Mouse (Mus musculus): ENCODE measurements at regions not wholly inside any gene's neighbourhood (a gene's known extent, or its start where the extent isn't known, plus 50 kb on each side); places are given as distances from the start of the nearest gene placed in this dataset.
"Not testable (repeated sequence)": the region's sequence is repeated elsewhere in the genome, so short reads cannot be mapped to it uniquely, and the experiment has no call there.

DNA sequence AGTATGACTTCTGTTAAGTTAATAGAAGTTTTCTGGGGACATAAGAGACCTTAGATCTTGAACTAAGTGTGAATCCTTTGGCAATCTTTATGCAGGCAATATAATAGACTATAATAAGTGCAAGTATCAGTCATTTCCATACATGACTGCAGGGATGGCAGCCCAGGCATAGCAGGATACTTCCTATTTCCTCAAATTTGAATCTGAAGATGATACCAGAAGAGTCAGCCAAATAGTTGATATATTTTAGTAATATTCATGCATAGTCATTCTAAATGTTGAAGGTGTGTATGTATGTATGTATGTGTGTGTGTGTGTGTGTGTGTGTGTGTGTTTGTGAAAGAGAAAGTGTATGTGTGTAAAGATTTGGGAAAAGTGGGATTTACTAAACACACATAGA, 64.3 kb downstream of the Prl2c2 start:
- not testable (repeated sequence) for H3K4me3 ChIP-seq (ENCODE audit: low read depth, low read length); H3K9me3 ChIP-seq (replicated peaks); DNase-seq (ENCODE audit: low spot score); ATAC-seq (ENCODE audit: extremely low read depth, insufficient number of reproducible peaks, low FRiP score, poor library complexity, severe bottlenecking); H3K27me3 ChIP-seq (ENCODE audit: insufficient read depth, low read length); H3K4me1 ChIP-seq (ENCODE audit: insufficient read depth, low read depth, low read length); H3K36me3 ChIP-seq (replicated peaks)

DNA sequence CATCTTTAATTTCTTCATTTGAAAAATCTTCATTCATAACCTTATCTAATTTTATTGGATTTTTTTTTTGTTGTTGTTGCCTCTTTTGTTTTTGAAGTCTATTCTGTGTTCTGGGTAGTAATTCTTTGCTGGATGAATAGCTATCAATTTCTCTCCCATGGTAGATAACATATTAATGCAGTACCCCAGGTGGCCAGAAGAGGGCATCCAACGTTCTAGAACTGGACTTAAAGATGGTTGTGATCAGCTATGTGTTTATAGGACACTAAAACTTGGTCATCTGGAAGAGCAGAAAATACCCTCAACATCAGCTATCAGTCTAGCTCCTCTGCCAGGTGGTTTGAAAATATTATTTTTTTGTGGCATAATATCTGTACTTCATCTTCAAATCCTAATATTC, 70.1 kb downstream of the Prl2c2 start:
- not testable (repeated sequence) for H3K9me3 ChIP-seq (replicated peaks); H3K36me3 ChIP-seq (replicated peaks); DNase-seq (ENCODE audit: low spot score); H3K27me3 ChIP-seq (ENCODE audit: insufficient read depth, low read length); H3K4me3 ChIP-seq (ENCODE audit: low read depth, low read length); H3K4me1 ChIP-seq (ENCODE audit: insufficient read depth, low read depth, low read length)
- TF ChIP-seq CTCF (IDR thresholded peaks at IDR 0.05; ENCODE audit: low read depth, low read length) = peak; percentile 79
- ATAC-seq (ENCODE audit: extremely low read depth, insufficient number of reproducible peaks, low FRiP score, poor library complexity, severe bottlenecking) = peak; percentile 51; the same call in 1 of the 2 replicates

DNA sequence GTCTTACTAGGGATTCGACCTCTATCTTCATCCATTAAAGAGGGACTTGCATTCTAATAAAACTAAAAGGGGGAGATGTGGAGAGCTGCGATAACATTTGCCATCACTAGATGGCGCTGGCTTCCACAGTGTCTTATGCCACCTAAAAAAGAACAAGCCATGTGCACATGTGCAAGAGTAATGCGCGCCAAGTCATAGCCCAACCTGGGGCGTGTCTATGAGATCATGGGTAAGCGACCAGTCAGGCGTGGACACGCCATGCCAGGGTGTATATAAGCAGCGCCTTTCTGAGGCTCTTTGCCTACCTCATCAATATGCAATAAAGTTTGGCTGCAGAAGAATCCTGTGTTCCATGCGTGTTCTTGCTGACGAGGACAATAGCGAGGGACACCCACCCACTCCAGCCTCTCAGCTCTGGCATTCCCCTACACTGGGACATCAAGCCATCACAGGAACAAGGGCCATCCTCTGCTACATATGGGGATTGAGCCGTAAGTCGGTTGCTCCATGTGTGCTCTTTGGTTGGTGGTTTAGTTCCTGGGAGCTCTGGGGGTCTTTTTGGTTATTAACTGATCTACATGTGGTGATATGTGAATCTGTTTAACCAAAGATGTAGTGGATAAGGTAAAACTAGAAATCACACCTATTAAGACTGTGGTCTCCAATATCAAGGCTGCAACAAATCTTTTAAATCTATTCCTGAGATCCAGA, 73.1 kb downstream of the Prl2c2 start:
- peaks cover 12% of the 10 kb centered on the region for H3K9me3 ChIP-seq (replicated peaks)
- ATAC-seq (ENCODE audit: extremely low read depth, insufficient number of reproducible peaks, low FRiP score, poor library complexity, severe bottlenecking) = 0 out of 2 replicates have a peak, but pooled peaks have one; percentile 36
- H3K27me3 ChIP-seq (ENCODE audit: insufficient read depth, low read length); H3K4me1 ChIP-seq (ENCODE audit: insufficient read depth, low read depth, low read length); H3K36me3 ChIP-seq (replicated peaks); DNase-seq (ENCODE audit: low spot score); H3K4me3 ChIP-seq (ENCODE audit: low read depth, low read length): not testable (repeated sequence)
- peak; percentile 84 for TF ChIP-seq CTCF (IDR thresholded peaks at IDR 0.05; ENCODE audit: low read depth, low read length)

- no peaks in the 10 kb centered on the region for H3K4me1 ChIP-seq (ENCODE audit: insufficient read depth, low read depth, low read length)
- no peaks in the 10 kb centered on the region for H3K27me3 ChIP-seq (ENCODE audit: insufficient read depth, low read length)
- ATAC-seq (ENCODE audit: extremely low read depth, insufficient number of reproducible peaks, low FRiP score, poor library complexity, severe bottlenecking) (no peak), DNase-seq (ENCODE audit: low spot score) (no peak)
- no peak overlapping the region for H3K4me3 ChIP-seq (ENCODE audit: low read depth, low read length)
- no peaks in the 10 kb centered on the region for H3K36me3 ChIP-seq (replicated peaks)
- H3K9me3 ChIP-seq (replicated peaks) = peaks cover 22% of the 10 kb centered on the region
- no peak for TF ChIP-seq TAL1 (conservative IDR thresholded peaks at IDR 0.05; ENCODE audit: low read depth, low read length)
- no peak for TF ChIP-seq GATA1 (IDR thresholded peaks at IDR 0.05; ENCODE audit: borderline replicate concordance, low read length)
- no peak for TF ChIP-seq POLR2AphosphoS5 (IDR thresholded peaks at IDR 0.05; ENCODE audit: insufficient replicate concordance, low read depth, low read length)
- no peak for TF ChIP-seq GATA2 (IDR thresholded peaks at IDR 0.05; ENCODE audit: borderline replicate concordance, low read depth, low read length)
- TF ChIP-seq CTCF (IDR thresholded peaks at IDR 0.05; ENCODE audit: low read depth, low read length) = no peak
Measured at GRCm38 (mm10) chr13:12930566-12930965, 74.6 kb downstream of the Prl2c2 start.

DNA sequence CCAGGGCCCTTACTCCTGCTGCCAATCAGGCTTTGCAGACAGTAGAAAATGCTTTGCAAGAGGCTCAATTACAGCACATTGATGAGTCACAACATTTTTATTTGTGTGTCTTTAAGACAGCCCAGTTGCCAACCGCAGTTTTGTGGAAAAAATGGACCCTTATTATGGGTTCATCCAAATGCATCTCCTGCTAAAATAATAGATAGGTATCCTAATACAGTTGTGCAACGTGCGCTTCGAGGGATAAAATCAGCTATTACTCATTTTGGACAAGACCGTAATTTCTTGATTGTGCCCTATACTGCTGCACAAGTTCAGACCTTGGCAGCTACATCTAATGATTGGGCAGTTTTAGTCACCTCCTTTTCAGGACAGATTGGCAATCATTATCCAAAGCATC, 75.4 kb downstream of the Prl2c2 start:
- no peaks in the 10 kb centered on the region for H3K4me1 ChIP-seq (ENCODE audit: insufficient read depth, low read depth, low read length)
- peaks cover 23% of the 10 kb centered on the region for H3K9me3 ChIP-seq (replicated peaks)
- ATAC-seq (ENCODE audit: extremely low read depth, insufficient number of reproducible peaks, low FRiP score, poor library complexity, severe bottlenecking) (no peak), DNase-seq (ENCODE audit: low spot score) (no peak)
- no peak overlapping the region for H3K4me3 ChIP-seq (ENCODE audit: low read depth, low read length)
- H3K36me3 ChIP-seq (replicated peaks) = no peaks in the 10 kb centered on the region
- no peak; the same call in 1 of the 2 replicates for TF ChIP-seq TAL1 (conservative IDR thresholded peaks at IDR 0.05; ENCODE audit: low read depth, low read length)
- TF ChIP-seq POLR2AphosphoS5 (IDR thresholded peaks at IDR 0.05; ENCODE audit: insufficient replicate concordance, low read depth, low read length) = no peak
- TF ChIP-seq GATA2 (IDR thresholded peaks at IDR 0.05; ENCODE audit: borderline replicate concordance, low read depth, low read length) = no peak
- TF ChIP-seq CTCF (IDR thresholded peaks at IDR 0.05; ENCODE audit: low read depth, low read length) = no peak
- TF ChIP-seq GATA1 (IDR thresholded peaks at IDR 0.05; ENCODE audit: borderline replicate concordance, low read length) = no peak
- H3K27me3 ChIP-seq (ENCODE audit: insufficient read depth, low read length) = no peaks in the 10 kb centered on the region

- no peaks in the 10 kb centered on the region for H3K27me3 ChIP-seq (ENCODE audit: insufficient read depth, low read length)
- no peaks in the 10 kb centered on the region for H3K36me3 ChIP-seq (replicated peaks)
- H3K4me1 ChIP-seq (ENCODE audit: insufficient read depth, low read depth, low read length) = no peaks in the 10 kb centered on the region
- TF ChIP-seq POLR2AphosphoS5 (IDR thresholded peaks at IDR 0.05; ENCODE audit: insufficient replicate concordance, low read depth, low read length) = no peak
- TF ChIP-seq TAL1 (conservative IDR thresholded peaks at IDR 0.05; ENCODE audit: low read depth, low read length) = no peak
- TF ChIP-seq CTCF (IDR thresholded peaks at IDR 0.05; ENCODE audit: low read depth, low read length) = no peak
- TF ChIP-seq GATA1 (IDR thresholded peaks at IDR 0.05; ENCODE audit: borderline replicate concordance, low read length) = no peak
- no peak for TF ChIP-seq GATA2 (IDR thresholded peaks at IDR 0.05; ENCODE audit: borderline replicate concordance, low read depth, low read length)
- H3K9me3 ChIP-seq (replicated peaks) = peaks cover 23% of the 10 kb centered on the region
- no peak for DNase-seq (ENCODE audit: low spot score)
- H3K4me3 ChIP-seq (ENCODE audit: low read depth, low read length) = no peak overlapping the region
- no peak for ATAC-seq (ENCODE audit: extremely low read depth, insufficient number of reproducible peaks, low FRiP score, poor library complexity, severe bottlenecking)
Measured at GRCm38 (mm10) chr13:12927587-12928345, 77.4 kb downstream of the Prl2c2 start.

- DNase-seq (ENCODE audit: low spot score) (no peak), ATAC-seq (ENCODE audit: extremely low read depth, insufficient number of reproducible peaks, low FRiP score, poor library complexity, severe bottlenecking) (no peak)
- H3K4me3 ChIP-seq (ENCODE audit: low read depth, low read length) = no peak overlapping the region
Measured at GRCm38 (mm10) chr13:12925604-12926003, 79.6 kb downstream of the Prl2c2 start.

More at GRCm38 (mm10) chr13:12925604-12926003, 79.6 kb downstream of the Prl2c2 start:
- no peaks in the 10 kb centered on the region for H3K27me3 ChIP-seq (ENCODE audit: insufficient read depth, low read length)
- H3K9me3 ChIP-seq (replicated peaks) = peaks cover 23% of the 10 kb centered on the region
- TF ChIP-seq GATA2 (IDR thresholded peaks at IDR 0.05; ENCODE audit: borderline replicate concordance, low read depth, low read length) (no peak), CTCF (IDR thresholded peaks at IDR 0.05; ENCODE audit: low read depth, low read length) (peak; percentile 26; the same call in 1 of the 2 replicates)
- H3K4me1 ChIP-seq (ENCODE audit: insufficient read depth, low read depth, low read length) = no peaks in the 10 kb centered on the region
- H3K36me3 ChIP-seq (replicated peaks) = no peaks in the 10 kb centered on the region

Data from G1E (cell line).